Mouse (Mus musculus): ENCODE measurements around the gene Kntc1.

Kntc1 gene

GRCm38 (mm10) chr5:123869615-123870014 is 120.1 kb downstream of the Kntc1 start:
- DNase-seq: no peak
